12 mouse cellular contexts compared by ENCODE assay signal in genomic region chr13:44788352-44789125, GRCm38 (mm10).
"Had no signal": no experiment of that assay in that cellular context is flagged by ENCODE, and none has a peak within 500 bp of the region (broad histone marks: within the 10 kb centered on the region; RNA-seq: fewer than 3 reads in every experiment).

No protein-coding gene starts in this region.

- H3K27me3 ChIP-seq: limb, embryonic 13.5 days; neural tube, embryonic 12.5 days had no signal

- H3K27ac ChIP-seq: layer of hippocampus, adult 2 months; limb, embryonic 13.5 days; liver, embryonic 14.5 days; midbrain, embryonic 10.5 days; neural tube, embryonic 12.5 days had no signal

- H3K4me2 ChIP-seq: limb, embryonic 13.5 days; neural tube, embryonic 12.5 days had no signal

- H3K9ac ChIP-seq: limb, embryonic 13.5 days; liver, embryonic 14.5 days; neural tube, embryonic 12.5 days had no signal

- DNase-seq: kidney, postnatal 10 days; kidney, postnatal 4 days; left cerebral cortex, postnatal 4 days; lung, adult 18-20 months; midbrain, embryonic 14.5 days; thymus, adult 18-20 months; thymus, postnatal 14 days had no signal

- H3K9me3 ChIP-seq: limb, embryonic 13.5 days; midbrain, embryonic 10.5 days; neural tube, embryonic 12.5 days had no signal

- H3K36me3 ChIP-seq: neural tube, embryonic 12.5 days had no signal

- H3K4me3 ChIP-seq: layer of hippocampus, adult 2 months; limb, embryonic 13.5 days; midbrain, embryonic 10.5 days; neural tube, embryonic 12.5 days had no signal
